Mouse (Mus musculus) hindbrain, embryonic 12.5 days (tissue): Measurements from ENCODE around the gene Gm20388. TPM values are rescaled to one million over a fixed set of nuclear protein-coding genes. Genes with fewer than 3 reads are reported as not detected.
A peak's percentile ranks its signal among the peaks of the same experiment; 100 is the strongest.

Source experiments
- ATAC-seq: fragments of 200-750 bp; cut with Nextera tagmentation; 2 replicates; pipeline ENCODE4 v1.8.0; 2017; ENCODE audit warnings: moderate TSS enrichment; ENCODE audit not compliant: low FRiP score
- H3K27ac ChIP-seq: fragments of 300-500 bp; sonication (generic); 2 replicates; pipeline ENCODE4 v1.5.1; 2016; ENCODE audit warnings: mild to moderate bottlenecking
- H3K27me3 ChIP-seq: fragments of 300-500 bp; sonication (generic); 2 replicates; pipeline ENCODE4 v1.6.1; 2016; ENCODE audit warnings: mild to moderate bottlenecking
- H3K36me3 ChIP-seq: fragments of 300-500 bp; sonication (generic); 2 replicates; pipeline ENCODE4 v1.6.1; 2016; ENCODE audit warnings: mild to moderate bottlenecking
- H3K4me1 ChIP-seq: fragments of 300-500 bp; sonication (generic); 2 replicates; pipeline ENCODE4 v1.6.1; 2016
- H3K4me2 ChIP-seq: fragments of 300-500 bp; sonication (generic); replicated peaks from 2 replicates; pipeline ENCODE4 v1.6.1; 2016; ENCODE audit warnings: mild to moderate bottlenecking
- H3K4me3 ChIP-seq: fragments of 300-500 bp; sonication (generic); 2 replicates; pipeline ENCODE4 v1.5.1; 2016; ENCODE audit warnings: mild to moderate bottlenecking
- H3K9ac ChIP-seq: fragments of 300-500 bp; sonication (generic); 2 replicates; pipeline ENCODE4 v1.6.1; 2016; ENCODE audit warnings: mild to moderate bottlenecking, moderate library complexity
- H3K9me3 ChIP-seq: fragments of 300-500 bp; sonication (generic); replicated peaks from 2 replicates; pipeline ENCODE4 v1.6.1; 2016; ENCODE audit warnings: mild to moderate bottlenecking
- WGBS: fragments of 180-500 bp; shearing (Covaris S2); methylation state at CpG from one replicate; pipeline ENCODE4 v1.1.7; 2016; 5-methylcytosine and 5-hydroxymethylcytosine counted together
- polyA plus RNA-seq: library from polyadenylated mRNA; unstranded; fragments of >200 nt; fragmentation: Nextera tagmentation; extraction: Ambion mirVana; gene quantifications from 2 replicates; pipeline ENCODE4 v1.2.1, GENCODE M21; 2016

Gm20388 gene
- polyA plus RNA-seq, 1 experiment from 2014 or later: not detected

GRCm38 (mm10) chr8:120004154-120004702 is 93.6 kb downstream of the Gm20388 start:
- Histone ChIP-seq H3K36me3 (no peaks in the 10 kb centered on the region), H3K4me1 (peaks cover 18% of the 10 kb centered on the region), H3K27ac (peak overlapping the region; percentile 35; the same call in 1 of the 2 replicates), H3K4me3 (no peak overlapping the region), H3K9ac (no peak overlapping the region), H3K9me3 (no peaks in the 10 kb centered on the region), H3K4me2 (no peak overlapping the region), H3K27me3 (no peaks in the 10 kb centered on the region; the same call in 1 of the 2 replicates)
- 42% methylated on average over 14 of the region's 14 CpGs for WGBS
- ATAC-seq: peak; percentile 26; the same call in 1 of the 2 replicates

DNA sequence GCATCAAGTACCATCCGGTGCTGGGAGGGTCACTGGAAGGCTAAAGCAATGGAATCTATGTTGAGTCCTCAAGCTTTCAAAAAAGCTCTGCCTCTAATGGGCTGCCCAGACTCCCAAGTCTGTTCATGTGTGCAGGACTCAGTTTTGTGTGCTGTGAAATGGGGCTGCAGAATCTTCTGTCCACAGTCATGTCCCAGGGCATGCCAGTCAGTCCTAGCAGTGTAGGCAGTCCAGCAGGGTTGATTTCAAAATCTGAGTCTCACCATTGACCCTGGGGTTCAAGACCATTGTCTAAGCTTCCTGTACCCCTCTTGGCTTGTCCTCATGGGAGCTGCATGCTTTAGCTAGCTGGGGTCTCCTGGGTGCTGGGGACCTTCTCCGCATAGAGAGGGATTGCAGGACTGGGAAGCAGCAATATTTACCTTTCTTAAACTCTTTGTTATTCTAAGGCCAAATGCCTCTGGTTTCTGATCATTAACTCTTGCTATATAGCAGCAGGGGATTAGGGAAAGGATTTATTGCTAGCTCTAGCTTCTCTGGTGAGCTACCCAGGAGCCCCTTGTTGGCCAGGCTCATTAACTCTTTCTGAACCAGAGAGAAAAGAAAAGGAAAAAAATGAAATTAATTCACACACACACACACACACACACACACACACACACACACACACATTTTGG is 94.2 kb downstream of the Gm20388 start:
- H3K9ac ChIP-seq: no peak overlapping the region

GRCm38 (mm10) chr8:120006645-120007160 is 96.1 kb downstream of the Gm20388 start:
- no peak overlapping the region for H3K4me2 ChIP-seq
- no peaks in the 10 kb centered on the region for H3K36me3 ChIP-seq
- H3K27ac ChIP-seq: no peak overlapping the region
- H3K9ac ChIP-seq: no peak overlapping the region
- WGBS: 35% methylated on average over 9 of the region's 9 CpGs
- peaks cover 18% of the 10 kb centered on the region for H3K4me1 ChIP-seq
- no peaks in the 10 kb centered on the region; the same call in 1 of the 2 replicates for H3K27me3 ChIP-seq
- ATAC-seq: no peak
- H3K4me3 ChIP-seq: no peak overlapping the region
- H3K9me3 ChIP-seq: no peaks in the 10 kb centered on the region

More for the DNA sequence above, 94.2 kb downstream of the Gm20388 start:
- H3K4me2 ChIP-seq: no peak overlapping the region
- no peak overlapping the region for H3K27ac ChIP-seq
- WGBS: 59% methylated on average over 2 of the region's 2 CpGs
- no peaks in the 10 kb centered on the region; the same call in 1 of the 2 replicates for H3K27me3 ChIP-seq
- no peak for ATAC-seq
- no peak overlapping the region for H3K4me3 ChIP-seq
- peaks cover 18% of the 10 kb centered on the region for H3K4me1 ChIP-seq
- H3K9me3 ChIP-seq: no peaks in the 10 kb centered on the region
- no peaks in the 10 kb centered on the region for H3K36me3 ChIP-seq

DNA sequence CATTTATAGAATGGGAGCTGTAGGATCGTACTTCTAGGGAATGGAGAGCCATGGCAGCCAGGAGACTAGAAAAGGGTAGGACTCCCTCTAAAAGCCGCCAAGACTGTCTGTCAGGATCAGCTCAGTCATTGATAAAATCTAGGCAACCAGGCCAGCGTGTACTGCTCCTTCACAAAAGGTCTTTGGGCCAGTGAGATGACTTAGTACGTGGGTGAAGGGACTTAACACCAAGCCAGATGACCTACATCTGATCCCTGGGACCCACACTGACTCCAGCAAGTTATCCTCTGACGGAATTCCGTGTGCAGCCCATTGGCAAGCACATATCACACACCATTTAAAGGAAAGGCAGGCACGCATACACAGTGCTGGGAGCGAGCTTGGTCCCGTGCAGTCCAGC is 96.5 kb downstream of the Gm20388 start:
- Histone ChIP-seq H3K4me3 (no peak overlapping the region), H3K4me2 (no peak overlapping the region), H3K9ac (no peak overlapping the region), H3K27me3 (no peaks in the 10 kb centered on the region; the same call in 1 of the 2 replicates), H3K36me3 (no peaks in the 10 kb centered on the region), H3K27ac (no peak overlapping the region), H3K9me3 (no peaks in the 10 kb centered on the region), H3K4me1 (peaks cover 18% of the 10 kb centered on the region)
- WGBS: 81% methylated on average over 9 of the region's 9 CpGs
- no peak for ATAC-seq

DNA sequence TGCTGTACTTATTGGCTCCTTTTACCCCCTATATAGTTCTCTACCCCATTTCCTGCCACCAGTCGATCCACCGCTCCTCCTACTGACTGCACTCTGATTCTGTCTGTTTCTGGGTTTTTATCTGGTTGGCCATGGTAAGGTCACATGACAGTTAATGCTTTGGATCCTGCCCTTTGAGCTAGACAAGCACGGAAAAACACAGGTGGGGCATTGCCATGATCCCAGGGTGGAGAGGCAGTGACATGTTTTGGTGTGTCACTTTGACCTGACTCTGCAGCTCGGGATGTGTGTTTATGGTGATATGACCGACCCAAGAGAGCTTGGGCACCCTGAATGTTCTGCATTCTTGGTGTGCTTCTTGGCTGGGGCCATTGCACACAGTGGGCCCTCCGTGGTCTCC is 98.6 kb downstream of the Gm20388 start:
- no peak for ATAC-seq
- WGBS: 74% methylated on average over 6 of the region's 6 CpGs
- Histone ChIP-seq H3K4me1 (peaks cover 22% of the 10 kb centered on the region), H3K27me3 (no peaks in the 10 kb centered on the region), H3K36me3 (no peaks in the 10 kb centered on the region), H3K27ac (no peak overlapping the region), H3K4me3 (no peak overlapping the region), H3K9ac (no peak overlapping the region), H3K9me3 (no peaks in the 10 kb centered on the region), H3K4me2 (no peak overlapping the region)

DNA sequence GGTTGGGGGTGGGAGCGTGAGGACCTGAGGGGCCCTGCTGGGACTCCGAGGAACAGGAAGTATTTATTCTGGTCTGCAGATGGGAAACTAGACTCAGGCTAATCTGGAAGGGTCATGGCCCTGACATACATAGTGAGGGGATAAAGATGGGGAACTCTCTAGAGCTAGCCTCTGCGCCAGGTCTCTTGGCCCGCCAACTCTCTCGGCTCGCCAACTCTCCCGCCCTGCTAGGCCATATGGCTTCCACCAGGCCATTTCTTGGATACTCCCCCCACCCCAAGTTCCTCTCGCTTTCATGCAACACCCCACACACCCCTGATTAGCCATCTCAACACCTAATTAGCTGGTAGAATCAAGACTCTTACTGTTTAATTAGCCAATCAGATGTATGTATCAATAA is 101.8 kb downstream of the Gm20388 start:
- H3K4me1 ChIP-seq: peaks cover 15% of the 10 kb centered on the region
- H3K36me3 ChIP-seq: no peaks in the 10 kb centered on the region
- no peak overlapping the region for H3K9ac ChIP-seq
- WGBS: 90% methylated on average over 8 of the region's 8 CpGs
- H3K4me3 ChIP-seq: no peak overlapping the region
- H3K4me2 ChIP-seq: no peak overlapping the region
- ATAC-seq: no peak
- H3K27me3 ChIP-seq: 0 out of 2 replicates have a peak, but pooled peaks cover 5% of the 10 kb centered on the region
- no peaks in the 10 kb centered on the region for H3K9me3 ChIP-seq
- H3K27ac ChIP-seq: no peak overlapping the region

- WGBS: 31% methylated on average over 9 of the region's 9 CpGs
- H3K4me3 ChIP-seq: no peak overlapping the region
- no peak overlapping the region; the same call in 1 of the 2 replicates for H3K4me2 ChIP-seq
- H3K9ac ChIP-seq: no peak overlapping the region
- H3K9me3 ChIP-seq: no peaks in the 10 kb centered on the region
- no peak for ATAC-seq
- peaks cover 15% of the 10 kb centered on the region for H3K4me1 ChIP-seq
- H3K27me3 ChIP-seq: 0 out of 2 replicates have a peak, but pooled peaks cover 5% of the 10 kb centered on the region
- H3K36me3 ChIP-seq: no peaks in the 10 kb centered on the region
- H3K27ac ChIP-seq: no peak overlapping the region
These were observed 102.3 kb downstream of the Gm20388 start for GRCm38 (mm10) chr8:120012927-120013326.

DNA sequence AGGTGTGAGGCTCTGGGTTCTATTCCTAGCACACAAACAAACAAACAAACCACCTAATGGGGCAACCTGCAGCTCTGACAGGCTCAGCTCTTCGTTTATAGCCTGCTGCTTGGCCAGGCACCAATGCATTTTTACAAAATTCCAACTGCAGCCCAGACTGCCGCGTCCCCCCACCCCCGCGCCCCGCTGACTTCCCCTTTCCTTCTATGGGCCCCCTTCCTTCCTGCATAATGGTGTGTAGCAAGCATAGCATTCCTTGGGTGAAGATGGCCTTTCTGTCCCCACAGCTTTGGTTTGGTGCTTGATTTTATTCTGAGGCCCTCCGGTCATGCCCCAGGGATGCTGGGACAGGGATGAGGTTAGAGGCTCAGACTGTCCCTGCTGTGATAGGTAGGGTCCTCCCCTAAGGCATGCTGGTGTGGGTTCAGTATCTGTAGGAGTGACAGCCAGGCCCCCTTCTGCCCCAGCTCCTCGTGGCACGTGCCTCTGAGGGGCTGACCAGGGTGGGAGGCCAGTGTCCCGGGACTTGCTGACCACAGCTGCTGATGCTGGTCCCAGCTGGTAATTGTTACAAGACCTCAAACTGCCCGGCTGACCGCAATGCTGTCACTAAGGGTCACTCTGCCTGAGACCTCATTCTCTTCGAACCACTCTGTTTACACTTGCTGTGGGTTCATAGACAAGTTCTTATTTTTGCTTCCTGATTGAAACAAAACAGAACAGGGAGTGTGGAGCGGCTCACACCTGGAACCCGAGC is 103.8 kb downstream of the Gm20388 start:
- no peaks in the 10 kb centered on the region for H3K36me3 ChIP-seq
- H3K9me3 ChIP-seq: no peaks in the 10 kb centered on the region
- 61% methylated on average over 15 of the region's 15 CpGs for WGBS
- H3K9ac ChIP-seq: no peak overlapping the region
- no peak for ATAC-seq
- H3K4me2 ChIP-seq: no peak overlapping the region
- no peak overlapping the region for H3K4me3 ChIP-seq
- H3K27me3 ChIP-seq: 0 out of 2 replicates have a peak, but pooled peaks cover 5% of the 10 kb centered on the region
- no peak overlapping the region for H3K27ac ChIP-seq
- H3K4me1 ChIP-seq: peaks cover 19% of the 10 kb centered on the region

DNA sequence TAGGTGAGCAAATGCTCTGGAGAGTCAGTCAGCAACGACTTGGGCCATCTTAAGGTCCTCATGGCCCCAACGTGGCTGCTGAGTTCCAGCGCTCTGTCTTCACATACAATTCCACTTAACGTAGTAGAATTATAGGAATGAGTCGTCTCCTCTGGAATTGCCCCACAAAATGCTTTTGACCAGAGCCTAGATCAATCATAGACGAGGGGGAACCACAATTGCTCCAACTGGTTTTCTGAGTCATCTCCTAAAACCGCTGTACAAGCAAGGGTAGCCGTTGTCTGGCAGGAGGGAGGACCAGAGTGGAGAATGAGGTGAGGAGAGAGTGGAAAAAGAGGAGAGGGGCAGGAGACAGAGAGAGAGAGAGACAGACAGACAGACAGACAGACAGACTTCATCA is 105.3 kb downstream of the Gm20388 start:
- WGBS: 90% methylated on average over 8 of the region's 8 CpGs
- Histone ChIP-seq H3K36me3 (no peaks in the 10 kb centered on the region), H3K4me1 (peaks cover 19% of the 10 kb centered on the region), H3K27ac (no peak overlapping the region), H3K27me3 (0 out of 2 replicates have a peak, but pooled peaks cover 5% of the 10 kb centered on the region), H3K9ac (no peak overlapping the region), H3K4me3 (no peak overlapping the region), H3K4me2 (no peak overlapping the region), H3K9me3 (no peaks in the 10 kb centered on the region)
- no peak for ATAC-seq

GRCm38 (mm10) chr8:120016424-120016823 is 105.8 kb downstream of the Gm20388 start:
- Histone ChIP-seq H3K9ac (no peak overlapping the region), H3K4me3 (no peak overlapping the region), H3K27ac (no peak overlapping the region), H3K9me3 (no peaks in the 10 kb centered on the region), H3K4me1 (peaks cover 19% of the 10 kb centered on the region), H3K36me3 (no peaks in the 10 kb centered on the region), H3K4me2 (no peak overlapping the region), H3K27me3 (0 out of 2 replicates have a peak, but pooled peaks cover 5% of the 10 kb centered on the region)
- 83% methylated on average over 7 of the region's 7 CpGs for WGBS
- ATAC-seq: no peak

DNA sequence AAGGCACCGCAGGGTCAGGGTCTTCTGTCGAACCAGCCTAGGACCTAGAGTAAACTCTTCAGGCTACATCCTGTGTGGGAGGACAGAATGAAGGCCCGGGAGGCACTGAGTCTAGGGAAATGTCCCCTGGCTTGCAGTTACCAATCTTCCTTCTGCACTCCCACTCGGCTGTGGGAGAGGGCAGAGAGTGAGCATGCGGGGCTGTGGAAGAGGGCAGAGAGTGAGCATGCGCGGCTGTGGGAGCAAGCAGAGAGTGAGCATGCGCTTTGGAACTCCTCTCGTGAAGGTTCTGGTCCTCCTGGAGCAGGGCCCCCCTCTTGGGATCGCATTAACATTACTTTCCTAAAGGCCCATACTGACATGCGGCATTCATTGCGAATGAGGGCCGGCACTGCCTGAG is 106.7 kb downstream of the Gm20388 start:
- Histone ChIP-seq H3K9me3 (no peaks in the 10 kb centered on the region), H3K4me3 (no peak overlapping the region), H3K27me3 (0 out of 2 replicates have a peak, but pooled peaks cover 5% of the 10 kb centered on the region), H3K9ac (no peak overlapping the region), H3K4me2 (no peak overlapping the region), H3K27ac (no peak overlapping the region), H3K36me3 (no peaks in the 10 kb centered on the region), H3K4me1 (peaks cover 19% of the 10 kb centered on the region)
- 91% methylated on average over 13 of the region's 13 CpGs for WGBS
- no peak for ATAC-seq

GRCm38 (mm10) chr8:120017786-120018185 is 107.1 kb downstream of the Gm20388 start:
- 0 out of 2 replicates have a peak, but pooled peaks cover 5% of the 10 kb centered on the region for H3K27me3 ChIP-seq
- peaks cover 19% of the 10 kb centered on the region for H3K4me1 ChIP-seq
- no peak overlapping the region for H3K4me3 ChIP-seq
- WGBS: 96% methylated on average over 6 of the region's 6 CpGs
- ATAC-seq: no peak
- no peak overlapping the region for H3K4me2 ChIP-seq
- H3K36me3 ChIP-seq: no peaks in the 10 kb centered on the region
- no peak overlapping the region for H3K9ac ChIP-seq
- no peak overlapping the region for H3K27ac ChIP-seq
- H3K9me3 ChIP-seq: no peaks in the 10 kb centered on the region
